Mouse (Mus musculus): ENCODE data around the gene Rassf10.

- TF ChIP-seq CTCF (IDR thresholded peaks at IDR 0.05; ENCODE audit: low read depth, low read length) (no peak), POLR2A (IDR thresholded peaks at IDR 0.05; ENCODE audit: borderline replicate concordance, low read depth, low read length) (no peak)
These were observed 36.0 kb upstream of the Rassf10 start for GRCm38 (mm10) chr7:112917613-112918278.
